ENCODE assay signal across 31 mouse cellular contexts in the genomic region with DNA sequence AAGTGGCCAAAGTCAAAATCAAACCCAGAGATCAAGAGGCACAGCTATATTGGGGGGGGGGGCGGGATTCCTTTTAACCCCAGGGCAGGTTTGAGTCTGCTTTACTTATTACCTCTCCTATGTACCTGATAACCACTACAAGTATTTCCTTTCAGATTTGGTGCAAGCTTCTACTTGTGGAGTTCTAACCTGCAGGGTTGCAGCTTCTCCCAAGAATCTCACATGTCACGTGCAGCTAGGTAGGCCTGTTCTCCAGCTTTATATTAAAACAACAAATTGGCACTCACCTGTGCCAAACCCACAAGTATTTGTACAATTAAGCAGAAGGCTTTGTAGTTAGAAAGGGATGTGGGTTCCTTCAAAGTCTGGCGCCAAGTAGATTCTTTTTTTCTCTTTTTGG.
"Had no signal": no experiment of that assay in that cellular context is flagged by ENCODE, and none has a peak within 500 bp of the region (broad histone marks: within the 10 kb centered on the region; RNA-seq: fewer than 3 reads in every experiment).

No protein-coding gene starts in this region.

- H3K4me1 ChIP-seq: limb, embryonic 10.5 days; limb, embryonic 12.5 days; limb, embryonic 13.5 days; limb, embryonic 15.5 days; liver, embryonic 12.5 days; liver, embryonic 13.5 days; liver, embryonic 15.5 days; lung, embryonic 15.5 days; megakaryocyte, embryonic 14.5 days; midbrain, embryonic 10.5 days; midbrain, embryonic 12.5 days; midbrain, embryonic 13.5 days; midbrain, embryonic 15.5 days had no signal

- ATAC-seq: liver, embryonic 12.5 days; liver, postnatal 0 days; lung, postnatal 0 days; midbrain, embryonic 13.5 days; midbrain, embryonic 15.5 days; midbrain, embryonic 16.5 days had no signal

- H3K4me2 ChIP-seq: limb, embryonic 12.5 days; limb, embryonic 13.5 days; limb, embryonic 15.5 days; liver, embryonic 11.5 days; liver, embryonic 12.5 days; liver, embryonic 13.5 days; liver, embryonic 15.5 days; lung, embryonic 14.5 days; lung, embryonic 15.5 days; midbrain, embryonic 11.5 days; midbrain, embryonic 12.5 days; midbrain, embryonic 13.5 days; midbrain, embryonic 15.5 days had no signal

- H3K27ac ChIP-seq: limb, embryonic 10.5 days; limb, embryonic 12.5 days; limb, embryonic 13.5 days; limb, embryonic 15.5 days; liver, embryonic 12.5 days; liver, embryonic 13.5 days; liver, embryonic 14.5 days; liver, embryonic 15.5 days; lung, embryonic 15.5 days; macrophage; midbrain, embryonic 10.5 days; midbrain, embryonic 12.5 days; midbrain, embryonic 13.5 days; midbrain, embryonic 15.5 days had no signal

- H3K9ac ChIP-seq: limb, embryonic 12.5 days; limb, embryonic 13.5 days; limb, embryonic 15.5 days; liver, embryonic 12.5 days; liver, embryonic 13.5 days; liver, embryonic 14.5 days; liver, embryonic 15.5 days; liver, postnatal 0 days; lung, embryonic 14.5 days; lung, embryonic 15.5 days; midbrain, embryonic 12.5 days; midbrain, embryonic 13.5 days; midbrain, embryonic 15.5 days had no signal

- DNase-seq: left cerebral cortex, postnatal 4 days; liver; liver, embryonic 13.5 days; liver, postnatal 0 days; lung, adult 18-20 months; lung, adult 2 months; lung, embryonic 14.5 days; lung, postnatal 10 days; lung, postnatal 14 days; lung, postnatal 36 days; lung, postnatal 4 days; midbrain, embryonic 14.5 days had no signal

- H3K9me3 ChIP-seq: limb, embryonic 10.5 days; limb, embryonic 12.5 days; limb, embryonic 13.5 days; limb, embryonic 15.5 days; liver, embryonic 12.5 days; liver, embryonic 13.5 days; liver, embryonic 15.5 days; lung, embryonic 15.5 days; midbrain, embryonic 10.5 days; midbrain, embryonic 12.5 days; midbrain, embryonic 13.5 days; midbrain, embryonic 15.5 days had no signal

- H3K36me3 ChIP-seq: limb, embryonic 10.5 days; limb, embryonic 12.5 days; limb, embryonic 13.5 days; limb, embryonic 15.5 days; liver, embryonic 12.5 days; liver, embryonic 13.5 days; liver, embryonic 15.5 days; lung, embryonic 15.5 days; midbrain, embryonic 10.5 days; midbrain, embryonic 12.5 days; midbrain, embryonic 13.5 days; midbrain, embryonic 15.5 days had no signal

- H3K27me3 ChIP-seq: limb, embryonic 12.5 days; limb, embryonic 13.5 days; limb, embryonic 15.5 days; liver, embryonic 12.5 days; liver, embryonic 13.5 days; liver, embryonic 15.5 days; lung, embryonic 15.5 days; megakaryocyte, embryonic 14.5 days; midbrain, embryonic 12.5 days; midbrain, embryonic 13.5 days; midbrain, embryonic 15.5 days had no signal

- H3K4me3 ChIP-seq: limb, embryonic 10.5 days; limb, embryonic 12.5 days; limb, embryonic 13.5 days; limb, embryonic 15.5 days; liver, embryonic 12.5 days; liver, embryonic 13.5 days; liver, embryonic 15.5 days; lung, embryonic 15.5 days; megakaryocyte, embryonic 14.5 days; midbrain, embryonic 10.5 days; midbrain, embryonic 12.5 days; midbrain, embryonic 13.5 days; midbrain, embryonic 15.5 days; myocyte had no signal
